Mouse (Mus musculus) lung, postnatal 25 days (tissue): ENCODE results near the gene Olfr1039.
"Not testable (repeated sequence)": the region's sequence is repeated elsewhere in the genome, so short reads cannot be mapped to it uniquely, and the experiment has no call there.

ENCODE experiments used
- DNase-seq: peaks from one replicate; pipeline ENCODE4 v3.0.0; 2022; ENCODE audit warnings: low spot score

The Olfr1039 gene

GRCm38 (mm10) chr2:86135828-86136227, at the start of gene Olfr1039:
TSS of gene Olfr1039 (minus strand) at chr2:86135928.
- DNase-seq = no peak

GRCm38 (mm10) chr2:86179950-86180349, 44.2 kb upstream of the Olfr1039 start:
- no peak for DNase-seq

GRCm38 (mm10) chr2:86177720-86178119, 42.0 kb upstream of the Olfr1039 start, which contains the start of gene Olfr1044:
TSS of gene Olfr1044 (minus strand) at chr2:86177820.
- no peak for DNase-seq

- peak; percentile 1 for DNase-seq
Observed at GRCm38 (mm10) chr2:86175422-86175821, 39.7 kb upstream of the Olfr1039 start.

- no peak for DNase-seq
Observed at GRCm38 (mm10) chr2:86167422-86167821, 31.7 kb upstream of the Olfr1039 start, which contains the start of gene Olfr1043. TSS of gene Olfr1043 (minus strand) at chr2:86167522.

GRCm38 (mm10) chr2:86161738-86162137, 26.0 kb upstream of the Olfr1039 start, which contains the start of gene Olfr1042:
TSS of gene Olfr1042 (minus strand) at chr2:86161838.
- no peak for DNase-seq

- no peak for DNase-seq
Observed at GRCm38 (mm10) chr2:86146632-86147031, 10.9 kb upstream of the Olfr1039 start, which contains the start of gene Olfr1040. TSS of gene Olfr1040 (minus strand) at chr2:86146732.

GRCm38 (mm10) chr2:86087285-86087684, 48.4 kb downstream of the Olfr1039 start, which contains the start of gene Olfr1037:
TSS of gene Olfr1037 (minus strand) at chr2:86087385.
- DNase-seq = no peak

GRCm38 (mm10) chr2:86080478-86080877, 55.2 kb downstream of the Olfr1039 start:
- DNase-seq = not testable (repeated sequence)
